Mouse (Mus musculus) olfactory bulb, adult 2 months (tissue): ENCODE measurements around the gene Setd3. TPM values are rescaled to one million over a fixed set of nuclear protein-coding genes. Genes with fewer than 3 reads are reported as not detected.

ENCODE experiments used
- H3K27ac ChIP-seq: fragments of 200-500 bp; 2 replicates; pipeline ENCODE4 v1.5.1; 2012; ENCODE audit warnings: low read depth, low read length; ENCODE audit not compliant: insufficient read depth
- H3K4me1 ChIP-seq: fragments of 200-500 bp; 2 replicates; pipeline ENCODE4 v1.6.1; 2012; ENCODE audit warnings: low read length; ENCODE audit not compliant: control insufficient read depth, insufficient read depth
- H3K4me3 ChIP-seq: fragments of 200-500 bp; 2 replicates; pipeline ENCODE4 v1.5.1; 2012; ENCODE audit warnings: mild to moderate bottlenecking, low read depth, low read length, moderate library complexity; ENCODE audit not compliant: insufficient read depth
- CTCF ChIP-seq: fragments of 200-500 bp; IDR thresholded peaks from 2 replicates; pipeline ENCODE4 v1.5.1; 2012; ENCODE audit warnings: low read depth, mild to moderate bottlenecking, low read length, moderate library complexity; ENCODE audit not compliant: insufficient read depth
- POLR2A ChIP-seq: fragments of 200-500 bp; IDR thresholded peaks from 2 replicates; pipeline ENCODE4 v1.6.1; 2012; ENCODE audit warnings: mild to moderate bottlenecking, low read depth, low read length, moderate library complexity; ENCODE audit not compliant: insufficient read depth
- WGBS: fragments of 180-500 bp; shearing (Covaris S2); methylation state at CpG from one replicate; pipeline ENCODE4 v1.1.7; 2018; 5-methylcytosine and 5-hydroxymethylcytosine counted together
- polyA plus RNA-seq: library from polyadenylated mRNA; stranded (reverse); fragments of >200 nt; gene quantifications from 2 replicates; pipeline ENCODE4 v1.2.4, GENCODE M21; 2012; ENCODE audit warnings: low replicate concordance; ENCODE audit not compliant: missing spikeins, insufficient read depth, insufficient read length

Setd3 gene
- polyA plus RNA-seq, 1 experiment, result 511 TPM

DNA sequence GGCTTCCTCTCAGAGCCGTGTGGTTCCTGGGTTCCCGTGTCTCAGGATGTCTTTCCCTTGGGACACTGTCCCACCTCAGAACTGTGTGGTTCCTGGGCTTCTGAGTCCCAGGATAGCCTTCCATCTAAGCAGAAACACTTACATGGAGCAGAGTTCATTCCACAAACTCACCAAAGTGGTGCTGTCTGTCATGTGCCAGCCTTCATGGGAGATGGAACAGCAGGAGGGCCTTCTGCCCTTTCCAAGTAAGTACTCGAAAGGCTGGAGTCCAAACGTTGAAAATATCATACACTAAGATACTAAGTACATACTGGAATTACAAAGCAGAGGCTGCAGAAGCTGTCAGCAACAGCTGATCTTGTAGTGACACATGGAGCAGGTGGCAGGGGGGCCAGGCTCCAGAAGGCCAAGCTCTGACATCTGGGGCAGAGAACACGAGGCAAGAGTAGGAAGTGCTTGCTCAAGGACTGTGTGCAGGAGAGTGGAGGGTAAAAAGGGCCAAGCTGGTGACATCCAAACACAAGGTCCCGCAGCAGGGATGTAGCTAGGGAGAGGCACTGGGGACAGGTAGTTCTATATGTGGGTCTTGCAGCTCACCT, 43.4 kb downstream of the Setd3 start:
- WGBS, result 80% methylated on average over 6 of the region's 6 CpGs
- Histone ChIP-seq H3K4me1 (no peaks in the 10 kb centered on the region), H3K4me3 (no peak overlapping the region), H3K27ac (no peak overlapping the region)
- no peak for TF ChIP-seq POLR2A
- no peak for TF ChIP-seq CTCF

- no peak overlapping the region for H3K27ac ChIP-seq
- no peaks in the 10 kb centered on the region for H3K4me1 ChIP-seq
- WGBS, result 85% methylated on average over 2 of the region's 2 CpGs
- H3K4me3 ChIP-seq, result no peak overlapping the region
- TF ChIP-seq POLR2A, result no peak
- no peak for TF ChIP-seq CTCF
Measured at GRCm38 (mm10) chr12:108133181-108133580, 45.9 kb downstream of the Setd3 start.

DNA sequence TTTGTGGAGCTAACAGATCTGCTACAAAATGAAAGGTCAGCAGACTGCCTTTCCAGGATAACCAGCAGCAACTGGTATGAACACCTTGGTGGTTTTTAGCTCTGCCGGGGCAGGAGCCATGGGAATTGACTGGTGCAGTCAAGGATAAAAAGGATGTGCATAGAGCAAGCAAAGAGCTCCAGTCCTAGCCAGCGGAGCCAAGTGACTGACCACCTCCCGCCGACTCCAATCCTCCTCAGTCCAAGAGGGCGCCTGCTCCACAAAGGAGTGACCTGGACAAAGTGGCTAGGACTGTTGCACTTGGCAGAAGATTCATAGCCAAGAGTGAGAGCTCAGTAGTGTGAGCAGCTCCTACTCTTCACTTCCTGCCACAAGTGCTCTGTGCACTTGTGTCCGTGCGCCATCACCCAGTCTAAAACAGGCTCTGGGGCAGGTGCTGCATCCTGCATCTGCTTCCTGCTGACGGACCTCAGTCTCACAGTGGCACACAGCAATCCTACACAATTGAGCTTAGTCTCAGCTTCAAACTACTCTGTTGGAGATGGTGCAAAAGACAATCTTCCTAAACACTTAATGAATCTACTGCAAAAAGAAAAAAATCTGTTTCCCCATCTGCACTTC, 46.6 kb downstream of the Setd3 start:
- TF ChIP-seq POLR2A (no peak), CTCF (no peak)
- no peak overlapping the region for H3K27ac ChIP-seq
- WGBS, result 87% methylated on average over 8 of the region's 8 CpGs
- H3K4me1 ChIP-seq, result no peaks in the 10 kb centered on the region
- H3K4me3 ChIP-seq, result no peak overlapping the region

- TF ChIP-seq CTCF (peak; percentile 51; the same call in 1 of the 2 replicates), POLR2A (no peak)
- Histone ChIP-seq H3K4me3 (no peak overlapping the region), H3K27ac (no peak overlapping the region), H3K4me1 (peaks cover 17% of the 10 kb centered on the region)
- WGBS, result 2% methylated on average over 2 of the region's 2 CpGs
Measured at GRCm38 (mm10) chr12:108121288-108121687, 57.8 kb downstream of the Setd3 start.

DNA sequence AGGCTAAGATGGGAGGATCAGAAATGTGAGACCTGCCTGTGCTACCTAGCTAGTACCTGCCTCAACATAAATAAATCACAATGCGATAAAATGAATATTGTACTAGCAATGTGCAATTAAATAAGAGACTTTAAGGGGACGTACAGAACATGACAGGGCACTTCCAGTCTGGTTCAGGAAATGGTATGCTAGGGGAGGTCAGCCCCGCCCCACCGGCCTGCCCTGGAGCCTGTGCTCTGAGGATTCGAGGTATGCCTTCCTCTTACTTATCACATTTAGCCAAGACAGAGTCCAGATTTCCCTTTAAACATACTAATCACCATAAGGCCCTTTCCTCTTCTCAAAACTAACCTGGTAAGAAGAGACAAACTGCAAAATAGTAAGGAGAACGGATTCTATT, 58.7 kb downstream of the Setd3 start:
- whole genome bisulfite sequencing, result 88% methylated on average over 6 of the region's 6 CpGs
- Histone ChIP-seq H3K27ac (no peak overlapping the region), H3K4me1 (peaks cover 17% of the 10 kb centered on the region), H3K4me3 (no peak overlapping the region)
- TF ChIP-seq POLR2A (no peak), CTCF (no peak)

- 86% methylated on average over 9 of the region's 9 CpGs for WGBS
- peaks cover 17% of the 10 kb centered on the region for H3K4me1 ChIP-seq
- no peak overlapping the region for H3K4me3 ChIP-seq
- no peak overlapping the region for H3K27ac ChIP-seq
- no peak for TF ChIP-seq CTCF
Measured at GRCm38 (mm10) chr12:108119930-108120329, 59.2 kb downstream of the Setd3 start.

GRCm38 (mm10) chr12:108118902-108119531, 60.1 kb downstream of the Setd3 start:
- peaks cover 16% of the 10 kb centered on the region for H3K4me1 ChIP-seq
- no peak overlapping the region for H3K4me3 ChIP-seq
- H3K27ac ChIP-seq, result no peak overlapping the region
- 65% methylated on average over 19 of the region's 19 CpGs for WGBS
- TF ChIP-seq POLR2A (no peak), CTCF (no peak)

- TF ChIP-seq POLR2A (no peak), CTCF (no peak)
- H3K4me1 ChIP-seq, result peaks cover 15% of the 10 kb centered on the region
- 53% methylated on average over 10 of the region's 10 CpGs for WGBS
- no peak overlapping the region for H3K27ac ChIP-seq
- no peak overlapping the region for H3K4me3 ChIP-seq
Measured at GRCm38 (mm10) chr12:108118503-108118901, 60.6 kb downstream of the Setd3 start.

DNA sequence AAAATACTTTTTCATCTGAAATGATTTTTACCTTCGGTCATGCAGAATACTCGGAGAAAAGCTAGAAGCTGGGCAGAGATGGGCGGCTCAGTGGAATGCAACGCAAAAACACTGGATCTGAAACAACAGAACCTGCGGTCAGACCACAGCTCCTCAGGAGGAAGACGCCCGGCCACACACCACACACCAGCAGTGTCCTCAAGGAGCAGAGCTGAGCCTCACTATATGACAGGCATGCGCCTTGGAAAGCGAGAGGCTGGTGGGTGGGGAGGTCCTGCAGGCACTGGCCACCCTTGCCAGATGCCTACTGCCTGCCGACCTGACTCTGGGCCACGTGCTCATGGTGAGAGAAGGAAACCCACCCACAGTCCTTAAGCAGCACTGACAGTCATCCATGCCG, 67.9 kb downstream of the Setd3 start:
- peaks cover 2% of the 10 kb centered on the region; the same call in 1 of the 2 replicates for H3K4me1 ChIP-seq
- H3K27ac ChIP-seq, result no peak overlapping the region
- WGBS, result 90% methylated on average over 12 of the region's 12 CpGs
- TF ChIP-seq CTCF (no peak), POLR2A (no peak)
- no peak overlapping the region for H3K4me3 ChIP-seq
